Mouse (Mus musculus) bone marrow, adult 2 months (tissue): ENCODE data around the gene Gm17521. TPM values are rescaled to one million over a fixed set of nuclear protein-coding genes. Genes with fewer than 3 reads are reported as not detected.
"Not testable (repeated sequence)": the region's sequence is repeated elsewhere in the genome, so short reads cannot be mapped to it uniquely, and the experiment has no call there.

Source experiments
- H3K27ac ChIP-seq: fragments of 200-500 bp; 2 replicates; pipeline ENCODE4 v1.5.1; 2012; ENCODE audit warnings: low read depth, mild to moderate bottlenecking, control low read depth, inconsistent platforms, low read length; ENCODE audit not compliant: control insufficient read depth, poor library complexity, insufficient read depth
- H3K4me1 ChIP-seq: fragments of 200-500 bp; 2 replicates; pipeline ENCODE4 v1.6.1; 2011; ENCODE audit warnings: low read length; ENCODE audit not compliant: control insufficient read depth, insufficient read depth
- H3K4me3 ChIP-seq: fragments of 200-500 bp; replicated peaks from 2 replicates; pipeline ENCODE3; 2011; ENCODE audit warnings: mild to moderate bottlenecking, low read depth, low read length, control low read depth; ENCODE audit not compliant: control insufficient read depth
- CTCF ChIP-seq: fragments of 200-500 bp; IDR thresholded peaks from 2 replicates; pipeline ENCODE4 v1.5.1; 2011; ENCODE audit warnings: low read length, control low read depth; ENCODE audit not compliant: control insufficient read depth, insufficient read depth
- POLR2A ChIP-seq: fragments of 200-500 bp; IDR thresholded peaks from 2 replicates; pipeline ENCODE4 v1.6.1; 2011; ENCODE audit warnings: low read depth, mild to moderate bottlenecking, control low read depth, low read length, borderline replicate concordance; ENCODE audit not compliant: control insufficient read depth
- WGBS: fragments of 180-500 bp; shearing (Covaris S2); methylation state at CpG from one replicate; pipeline ENCODE4 v1.1.7; 2018; 5-methylcytosine and 5-hydroxymethylcytosine counted together
- polyA plus RNA-seq: library from polyadenylated mRNA; stranded (reverse); fragments of >200 nt; gene quantifications from 2 replicates; pipeline ENCODE4 v1.2.4, GENCODE M21; 2011; ENCODE audit warnings: low replicate concordance; ENCODE audit not compliant: missing spikeins, insufficient read depth, insufficient read length

Gene Gm17521
- not detected in 2 replicates for polyA plus RNA-seq

DNA sequence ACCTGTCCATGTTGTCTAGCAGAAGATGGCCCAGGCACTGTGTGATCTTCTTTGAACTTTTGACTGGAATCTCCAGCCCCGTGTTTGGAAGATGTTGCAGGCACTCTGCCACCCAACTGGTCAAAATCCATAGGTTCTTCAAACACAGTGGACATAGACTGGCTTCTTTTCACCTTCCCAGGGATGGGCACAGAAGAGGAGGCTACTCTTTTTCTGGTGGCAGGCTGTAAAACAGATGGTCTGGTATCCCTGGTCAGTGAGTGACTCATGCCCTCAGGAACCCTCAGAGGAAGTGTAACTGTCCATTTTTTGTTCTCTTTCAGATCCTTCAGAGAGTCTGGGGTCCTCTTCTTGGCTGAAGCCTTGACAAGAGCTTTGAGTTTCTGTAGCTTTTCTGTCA lies at the start of gene Gm17521:
TSS of gene Gm17521 (minus strand) at position 101 of the 400 bp plus-strand sequence.
- H3K4me1 ChIP-seq, H3K27ac ChIP-seq, H3K4me3 ChIP-seq: not testable (repeated sequence)
- WGBS, result 63% methylated on average over 1 of the region's 1 CpGs

DNA sequence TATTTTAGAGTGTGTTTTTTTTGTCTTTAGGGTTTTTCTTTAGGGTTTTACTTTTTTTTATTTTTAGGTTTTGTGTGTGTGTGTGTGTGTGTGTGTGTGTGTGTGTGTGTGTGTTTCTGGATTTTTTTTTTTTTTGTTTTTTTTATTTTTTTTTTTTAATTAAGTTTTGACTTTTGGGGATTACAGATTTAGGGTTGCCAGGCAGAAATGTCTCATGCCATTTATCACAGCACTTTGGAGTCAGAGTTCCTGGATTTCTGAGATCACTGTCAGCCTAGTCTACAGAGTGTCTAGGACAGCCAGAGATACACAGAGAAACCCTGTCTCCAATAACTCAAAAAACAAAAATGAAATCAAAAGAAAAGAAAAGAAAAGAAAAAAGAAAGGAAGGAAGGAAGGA lies 14.5 kb upstream of the Gm17521 start:
- Histone ChIP-seq H3K4me1 (no peaks in the 10 kb centered on the region), H3K4me3 (no peak overlapping the region), H3K27ac (no peak overlapping the region)
- TF ChIP-seq CTCF (no peak), POLR2A (no peak)

DNA sequence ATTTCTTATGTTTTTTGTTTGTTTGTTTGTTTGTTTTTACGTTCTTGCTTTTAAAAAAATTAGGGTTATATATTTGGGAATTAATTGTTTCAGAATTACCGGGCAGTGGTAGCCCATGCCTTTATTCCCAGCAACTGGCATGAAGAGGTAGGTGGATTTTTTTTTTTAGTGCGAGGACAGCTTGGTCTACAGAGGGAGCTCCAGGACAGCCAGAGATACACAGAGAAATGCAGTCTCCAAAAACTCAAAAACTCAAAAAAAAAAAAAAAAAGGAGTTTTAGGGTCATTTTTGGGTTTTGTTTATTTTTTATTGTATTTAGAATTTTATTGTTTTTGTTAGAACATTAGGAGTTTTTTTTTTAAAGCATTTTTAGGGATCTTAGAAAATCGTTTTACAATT lies 14.0 kb upstream of the Gm17521 start:
- 64% methylated on average over 4 of the region's 4 CpGs for WGBS
- H3K4me3 ChIP-seq, result no peak overlapping the region
- TF ChIP-seq CTCF, result no peak
- no peak for TF ChIP-seq POLR2A
- no peaks in the 10 kb centered on the region for H3K4me1 ChIP-seq
- H3K27ac ChIP-seq, result no peak overlapping the region

Other genes with a start within 250 kb of the Gm17521 start
- 6.2 and 6.6 TPM in 2 replicates for gene Cldn34c1, start 73.8 kb upstream of the Gm17521 start, polyA plus RNA-seq
- not detected in 2 replicates for gene Srsx, start 192.8 kb upstream of the Gm17521 start, polyA plus RNA-seq
- gene Gm17577, start 217.2 kb upstream of the Gm17521 start, polyA plus RNA-seq, result not detected in 2 replicates